ENCODE assay signal across 1 mouse cellular context in the genomic region with DNA sequence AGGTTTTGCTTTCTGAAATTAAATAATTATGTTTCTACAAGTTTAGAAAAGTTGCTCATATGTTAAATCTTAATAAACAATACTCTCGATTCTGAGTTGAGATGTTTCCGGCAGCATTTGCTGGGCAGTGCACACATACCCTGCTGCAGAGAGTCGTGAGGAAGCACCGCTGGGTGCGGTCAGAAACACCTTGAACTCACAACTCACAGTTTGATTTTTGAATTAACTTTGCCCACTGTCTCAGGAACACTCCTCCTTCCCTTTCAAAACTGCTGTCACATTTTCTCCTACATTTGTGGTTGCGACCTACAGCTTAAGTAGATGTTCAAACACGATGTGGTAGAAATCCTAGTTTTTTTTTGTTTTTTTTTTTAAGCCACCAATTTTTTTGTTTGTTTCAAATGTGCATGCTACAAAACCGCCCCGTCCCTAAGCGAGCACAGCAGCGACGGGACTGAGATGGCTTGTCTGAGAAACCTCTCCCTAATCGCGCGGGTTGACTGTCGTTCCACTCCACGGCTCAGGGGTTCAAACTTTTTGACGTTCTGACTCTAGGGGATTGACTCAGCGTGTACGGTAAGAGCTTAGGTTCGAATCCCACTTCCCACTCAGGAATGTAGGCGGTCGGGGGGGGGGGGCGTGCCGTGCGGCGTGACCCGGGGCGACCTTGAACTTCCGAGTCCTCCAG.
TF ChIP-seq lines count a peak whose summit lies in the region.

No protein-coding gene starts in this region.

TF ChIP-seq in CH12.LX, 34 proteins besides CTCF, POLR2A, EP300 and RAD21 (continued from another document):
- 0 out of 2 replicates have a peak, but pooled peaks have one; percentile 14 for TF ChIP-seq RCOR1 (conservative IDR thresholded peaks at IDR 0.05; ENCODE audit: low read depth, low read length)
- TF ChIP-seq IRF4 (IDR thresholded peaks at IDR 0.05; ENCODE audit: low read depth, low read length), result no peak
- no peak for TF ChIP-seq MAFK (IDR thresholded peaks at IDR 0.05; ENCODE audit: insufficient replicate concordance, low read length)
- no peak for TF ChIP-seq USF1 (IDR thresholded peaks at IDR 0.05; ENCODE audit: low read depth, low read length)
- peak; percentile 53; the same call in 1 of the 2 replicates for TF ChIP-seq MEF2A (IDR thresholded peaks at IDR 0.05; ENCODE audit: borderline replicate concordance, low read depth, low read length)
- TF ChIP-seq HCFC1 (IDR thresholded peaks at IDR 0.05; ENCODE audit: low read depth, low read length), result no peak
- no peak for TF ChIP-seq USF2 (conservative IDR thresholded peaks at IDR 0.05; ENCODE audit: low read depth, low read length)
- TF ChIP-seq NRF1 (IDR thresholded peaks at IDR 0.05; ENCODE audit: low read depth, low read length), result no peak
- TF ChIP-seq ZMIZ1 (IDR thresholded peaks at IDR 0.05; ENCODE audit: low read depth, low read length), result no peak
- no peak for TF ChIP-seq GABPA (IDR thresholded peaks at IDR 0.05; ENCODE audit: insufficient replicate concordance, low read depth, low read length)
- TF ChIP-seq SIN3A (IDR thresholded peaks at IDR 0.05; ENCODE audit: low read length), result peak; percentile 86; the same call in 1 of the 2 replicates
- TF ChIP-seq CHD1 (IDR thresholded peaks at IDR 0.05; ENCODE audit: low read depth, low read length), result peak; percentile 66
- no peak for TF ChIP-seq SMC3 (IDR thresholded peaks at IDR 0.05; ENCODE audit: low read depth, low read length)
- TF ChIP-seq TBP (conservative IDR thresholded peaks at IDR 0.05; ENCODE audit: low read depth, low read length), result peak; percentile 43; the same call in 1 of the 2 replicates
- 0 out of 2 replicates have a peak, but pooled peaks have one; percentile 4 for TF ChIP-seq ETS1 (conservative IDR thresholded peaks at IDR 0.05; ENCODE audit: low read depth, low read length)
- TF ChIP-seq MXI1 (IDR thresholded peaks at IDR 0.05; ENCODE audit: low read depth, low read length), result no peak
- TF ChIP-seq NELFE (IDR thresholded peaks at IDR 0.05; ENCODE audit: low read depth, low read length), result 0 out of 2 replicates have a peak, but pooled peaks have one; percentile 45
- 0 out of 2 replicates have a peak, but pooled peaks have one; percentile 39 for TF ChIP-seq MAX (IDR thresholded peaks at IDR 0.05; ENCODE audit: low read length)
- no peak for TF ChIP-seq KAT2A (IDR thresholded peaks at IDR 0.05; ENCODE audit: insufficient replicate concordance, low read length)
- no peak for TF ChIP-seq JUND (conservative IDR thresholded peaks at IDR 0.05; ENCODE audit: low read depth, low read length)
- peak; percentile 52; the same call in 1 of the 2 replicates for TF ChIP-seq UBTF (IDR thresholded peaks at IDR 0.05; ENCODE audit: low read depth, low read length)
- peak; percentile 16; the same call in 1 of the 2 replicates for TF ChIP-seq TCF12 (IDR thresholded peaks at IDR 0.05; ENCODE audit: low read depth, low read length)
- TF ChIP-seq ZKSCAN1 (IDR thresholded peaks at IDR 0.05; ENCODE audit: borderline replicate concordance, low read depth, low read length), result no peak
- TF ChIP-seq BHLHE40 (IDR thresholded peaks at IDR 0.05; ENCODE audit: low read depth, low read length), result no peak; the same call in none of the 2 replicates
- peak; percentile 20; the same call in 1 of the 2 replicates for TF ChIP-seq MAZ (IDR thresholded peaks at IDR 0.05; ENCODE audit: low read depth, low read length)
- no peak for TF ChIP-seq ZC3H11A (IDR thresholded peaks at IDR 0.05; ENCODE audit: low read depth, low read length)
- TF ChIP-seq E2F4 (IDR thresholded peaks at IDR 0.05; ENCODE audit: insufficient replicate concordance, low read depth, low read length), result no peak
- peak; percentile 55; the same call in 1 of the 2 replicates for TF ChIP-seq ZNF384 (IDR thresholded peaks at IDR 0.05; ENCODE audit: low read depth, low read length)
- 0 out of 2 replicates have a peak, but pooled peaks have one; percentile 21 for TF ChIP-seq CHD2 (IDR thresholded peaks at IDR 0.05; ENCODE audit: low read length)
- no peak for TF ChIP-seq PAX5 (IDR thresholded peaks at IDR 0.05; ENCODE audit: low read length)
- TF ChIP-seq JUN (IDR thresholded peaks at IDR 0.05; ENCODE audit: insufficient read depth, low read depth, low read length), result no peak
